ENCODE assay signal across 17 mouse cellular contexts in genomic region chr2:5392470-5392869, GRCm38 (mm10).
DNase-seq lines count a peak whose midpoint lies in the region; TF ChIP-seq lines count a peak whose summit lies in the region.
"Had no signal": no experiment of that assay in that cellular context is flagged by ENCODE, and none has a peak within 500 bp of the region (broad histone marks: within the 10 kb centered on the region; RNA-seq: fewer than 3 reads in every experiment).

No protein-coding gene starts in this region.

- H3K4me1 ChIP-seq in CH12.LX (ENCODE audit: control insufficient read depth in 1 of 2, insufficient read depth in 2 of 2): peaks cover 26 to 60% of the 10 kb centered on the region in 2 experiments
- H3K4me1 ChIP-seq: heart, embryonic 13.5 days had no signal

- in situ Hi-C loops in CH12.LX (cut with MboI; ENCODE audit: low pct_ligation_motif_present, low pct_unique_long_range_greater_than_20kb, low sequenced_read_pairs): loop anchor here (25.0 kb wide), 1 partner anchor 480 kb away; the partner anchor contains the start of gene Phyh

- TF ChIP-seq CTCF in CH12.LX (conservative IDR thresholded peaks at IDR 0.05 in 1 of 2, IDR thresholded peaks at IDR 0.05 in 1 of 2; ENCODE audit: low read depth in 2 of 2, low read length in 2 of 2): no peak

- peak overlapping the region; percentile 57 for H3K9ac ChIP-seq in CH12.LX (ENCODE audit: insufficient read depth, low read depth)
- H3K9ac ChIP-seq: embryonic facial prominence, embryonic 13.5 days; forebrain, embryonic 12.5 days; forebrain, postnatal 0 days; heart, embryonic 13.5 days; hindbrain, embryonic 15.5 days had no signal

- no peak; the same call in 1 of the 2 replicates for TF ChIP-seq RAD21 in CH12.LX (IDR thresholded peaks at IDR 0.05; ENCODE audit: low read depth, low read length)

- no peaks in the 10 kb centered on the region for H3K27me3 ChIP-seq in CH12.LX (replicated peaks)
- H3K27me3 ChIP-seq: embryonic facial prominence, embryonic 13.5 days; forebrain, embryonic 12.5 days; heart, embryonic 13.5 days; hindbrain, embryonic 15.5 days had no signal

- peak overlapping the region; percentile 79 for H3K4me2 ChIP-seq in CH12.LX (ENCODE audit: insufficient read depth, low read depth, poor library complexity, severe bottlenecking)
- H3K4me2 ChIP-seq: embryonic facial prominence, embryonic 13.5 days; forebrain, embryonic 12.5 days; heart, embryonic 13.5 days; hindbrain, embryonic 15.5 days had no signal

- dilution Hi-C loops in CH12.LX (cut with MboI; ENCODE audit: extremely low pct_ligation_motif_present, extremely low pct_unique_long_range_greater_than_20kb, low sequenced_read_pairs): no loop called here

- TF ChIP-seq POLR2A in CH12.LX (IDR thresholded peaks at IDR 0.05; ENCODE audit: low read depth, low read length): no peak

- no peaks in the 10 kb centered on the region for H3K79me2 ChIP-seq in CH12.LX (replicated peaks; ENCODE audit: control insufficient read depth, extremely low read depth, insufficient read depth, poor library complexity, severe bottlenecking)

- peak; percentile 17 for DNase-seq in CD4-positive helper T cell, adult 2 months (ENCODE audit: low read depth, low spot score)
- DNase-seq in CH12.LX (ENCODE audit: extremely low read depth): peak; percentile 46
- peak; percentile 55 for DNase-seq in induced T-regulatory cell, adult 2 months (ENCODE audit: low read depth)
- no peak for DNase-seq in testis, postnatal 10 days (ENCODE audit: low spot score)
- no peak for DNase-seq in thymus, postnatal 0 days (ENCODE audit: low spot score)
- DNase-seq in cerebellum, adult 9-11 months: no peak
- DNase-seq: adrenal gland, adult 8-10 months; cerebellum, adult 11 months; cerebellum, adult 8-10 months; cerebellum, postnatal 25 days; forebrain, postnatal 0 days; gastrocnemius, postnatal 14 days; heart, postnatal 36 days had no signal

- H3K4me3 ChIP-seq in CH12.LX (replicated peaks in 1 of 3; ENCODE audit: low read depth in 2 of 3, low read length in 2 of 3, poor library complexity in 1 of 3): peak overlapping the region; percentile 0 to 16 (median 12)
- H3K4me3 ChIP-seq: embryonic facial prominence, embryonic 13.5 days; forebrain, embryonic 12.5 days; heart, embryonic 13.5 days; hindbrain, embryonic 15.5 days had no signal

- H3K36me3 ChIP-seq in CH12.LX (replicated peaks in 1 of 2; ENCODE audit: control insufficient read depth in 1 of 2, insufficient read depth in 1 of 2, low read length in 1 of 2): peaks cover 0 to 3% of the 10 kb centered on the region in 2 experiments
- H3K36me3 ChIP-seq: embryonic facial prominence, embryonic 13.5 days; forebrain, embryonic 12.5 days; heart, embryonic 13.5 days; hindbrain, embryonic 15.5 days had no signal

- peak overlapping the region; percentile 65 for H3K27ac ChIP-seq in CH12.LX (ENCODE audit: insufficient read depth, low read depth)
- H3K27ac ChIP-seq: embryonic facial prominence, embryonic 13.5 days; forebrain, embryonic 12.5 days; heart, embryonic 13.5 days; hindbrain, embryonic 15.5 days had no signal

- TF ChIP-seq EP300 in CH12.LX (IDR thresholded peaks at IDR 0.05; ENCODE audit: low read length): peak; percentile 48; the same call in 1 of the 2 replicates

- peaks cover 2% of the 10 kb centered on the region for H3K9me3 ChIP-seq in CH12.LX (replicated peaks; ENCODE audit: low read length)
- H3K9me3 ChIP-seq: embryonic facial prominence, embryonic 13.5 days; forebrain, embryonic 12.5 days; heart, embryonic 13.5 days; hindbrain, embryonic 15.5 days had no signal

TF ChIP-seq in CH12.LX, 34 proteins besides CTCF, POLR2A, EP300 and RAD21:
- TF ChIP-seq ETS1 (conservative IDR thresholded peaks at IDR 0.05; ENCODE audit: low read depth, low read length): peak; percentile 62
- no peak for TF ChIP-seq KAT2A (IDR thresholded peaks at IDR 0.05; ENCODE audit: insufficient replicate concordance, low read length)
- TF ChIP-seq BHLHE40 (IDR thresholded peaks at IDR 0.05; ENCODE audit: low read depth, low read length): peak; percentile 38; the same call in 1 of the 2 replicates
- no peak for TF ChIP-seq USF1 (IDR thresholded peaks at IDR 0.05; ENCODE audit: low read depth, low read length)
- 0 out of 2 replicates have a peak, but pooled peaks have one; percentile 11 for TF ChIP-seq SIN3A (IDR thresholded peaks at IDR 0.05; ENCODE audit: low read length)
- peak; percentile 30; the same call in 1 of the 2 replicates for TF ChIP-seq TCF12 (IDR thresholded peaks at IDR 0.05; ENCODE audit: low read depth, low read length)
- TF ChIP-seq IRF4 (IDR thresholded peaks at IDR 0.05; ENCODE audit: low read depth, low read length): 0 out of 2 replicates have a peak, but pooled peaks have one; percentile 40
- no peak for TF ChIP-seq MAZ (IDR thresholded peaks at IDR 0.05; ENCODE audit: low read depth, low read length)
- no peak for TF ChIP-seq NRF1 (IDR thresholded peaks at IDR 0.05; ENCODE audit: low read depth, low read length)
- peak; percentile 56; the same call in 1 of the 2 replicates for TF ChIP-seq MEF2A (IDR thresholded peaks at IDR 0.05; ENCODE audit: borderline replicate concordance, low read depth, low read length)

Comparison
In these comparisons a context has a peak if more than half of its experiments do, and no peak if none do; other contexts are left out.
1. DNase-seq: peak in CD4-positive helper T cell, adult 2 months (single experiment), CH12.LX (single experiment) and induced T-regulatory cell, adult 2 months (single experiment); none in testis, postnatal 10 days (single experiment), thymus, postnatal 0 days (single experiment) and cerebellum, adult 9-11 months (single experiment).